Mouse (Mus musculus): ENCODE measurements around the gene Camp. TPM values are rescaled to one million over a fixed set of nuclear protein-coding genes. Genes with fewer than 3 reads are reported as not detected.
"Not testable (repeated sequence)": the region's sequence is repeated elsewhere in the genome, so short reads cannot be mapped to it uniquely, and the experiment has no call there.

Gene Camp
- polyA plus RNA-seq, 1 experiment from 2014 or later: not detected

DNA sequence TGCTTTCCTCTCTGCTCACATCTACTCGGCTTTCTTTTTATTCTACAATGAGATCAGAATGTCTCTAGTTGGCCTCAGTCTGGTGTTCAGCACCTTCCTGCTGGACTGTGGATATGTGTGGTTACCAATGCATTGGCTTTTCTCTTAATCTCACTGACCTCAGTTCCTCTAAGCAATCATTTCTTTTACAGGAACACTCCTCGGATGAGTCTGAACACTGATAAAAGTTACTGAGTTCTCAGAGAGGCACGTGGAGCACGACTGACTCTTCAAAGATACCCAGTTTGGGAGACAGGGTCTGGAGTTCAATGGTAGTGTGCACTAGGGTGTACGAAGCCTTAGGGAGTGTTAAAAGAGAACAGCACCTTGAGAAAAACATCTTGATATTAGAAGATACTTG lies 23.2 kb downstream of the Camp start:
- DNase-seq (ENCODE audit: low spot score): no peak
- H3K9me3 ChIP-seq: no peaks in the 10 kb centered on the region
- H3K4me1 ChIP-seq: no peaks in the 10 kb centered on the region
- no peaks in the 10 kb centered on the region for H3K27me3 ChIP-seq (ENCODE audit: insufficient read depth, poor library complexity, severe bottlenecking)
- no peak overlapping the region for H3K4me3 ChIP-seq
- H3K27ac ChIP-seq: no peak overlapping the region
- H3K36me3 ChIP-seq: peaks cover 15% of the 10 kb centered on the region
- WGBS: 51% methylated on average over 5 of the region's 5 CpGs

DNA sequence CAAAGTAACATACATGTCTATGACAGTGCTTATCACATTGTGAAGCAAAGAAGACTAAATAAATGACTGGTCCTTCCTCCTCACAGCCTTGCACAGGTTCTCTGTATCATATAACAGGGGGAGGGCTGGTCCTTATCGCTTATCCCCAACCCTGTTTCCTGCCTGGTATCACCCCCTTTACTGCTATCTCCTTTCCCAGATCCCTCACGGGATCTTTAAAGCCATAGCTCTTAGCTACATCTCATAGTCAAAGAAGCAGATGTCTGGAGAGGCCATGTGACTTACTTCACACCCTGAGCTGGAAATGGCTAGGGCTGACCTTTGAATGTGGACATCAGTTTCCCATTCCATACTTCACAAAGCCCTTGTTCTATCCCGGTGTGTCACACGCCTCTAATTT lies 23.7 kb downstream of the Camp start:
- no peaks in the 10 kb centered on the region for H3K9me3 ChIP-seq
- H3K27me3 ChIP-seq (ENCODE audit: insufficient read depth, poor library complexity, severe bottlenecking): no peaks in the 10 kb centered on the region
- H3K36me3 ChIP-seq: peaks cover 11% of the 10 kb centered on the region
- DNase-seq (ENCODE audit: low spot score): no peak
- no peak overlapping the region for H3K4me3 ChIP-seq
- H3K27ac ChIP-seq: no peak overlapping the region
- H3K4me1 ChIP-seq: no peaks in the 10 kb centered on the region
- 41% methylated on average over 4 of the region's 4 CpGs for WGBS

DNA sequence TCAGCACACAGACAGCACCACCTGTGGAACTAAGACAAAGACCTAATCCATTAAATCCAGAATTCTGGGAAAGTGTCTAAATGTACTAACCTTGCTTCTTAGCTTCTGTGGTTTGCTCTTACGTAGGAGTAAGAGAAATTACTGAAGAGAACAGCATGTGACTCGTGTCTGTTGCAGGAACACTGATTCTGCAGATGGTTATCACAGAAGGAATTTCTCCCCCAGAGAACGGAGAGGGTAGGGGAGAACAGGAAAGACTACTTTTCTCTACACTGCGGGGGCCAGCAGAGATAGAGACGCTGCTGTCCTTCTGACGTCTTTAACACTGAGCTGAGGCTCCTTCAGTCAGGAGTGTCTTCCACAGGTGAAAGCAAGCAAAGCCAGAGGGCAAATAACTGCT lies 33.1 kb downstream of the Camp start:
- no peaks in the 10 kb centered on the region for H3K9me3 ChIP-seq
- no peaks in the 10 kb centered on the region for H3K36me3 ChIP-seq
- H3K27me3 ChIP-seq (ENCODE audit: insufficient read depth, poor library complexity, severe bottlenecking): no peaks in the 10 kb centered on the region
- no peak overlapping the region for H3K4me3 ChIP-seq
- peaks cover 5% of the 10 kb centered on the region; the same call in 1 of the 2 replicates for H3K4me1 ChIP-seq
- no peak overlapping the region for H3K27ac ChIP-seq
- no peak for DNase-seq (ENCODE audit: low spot score)
- 34% methylated on average over 6 of the region's 6 CpGs for WGBS

DNA sequence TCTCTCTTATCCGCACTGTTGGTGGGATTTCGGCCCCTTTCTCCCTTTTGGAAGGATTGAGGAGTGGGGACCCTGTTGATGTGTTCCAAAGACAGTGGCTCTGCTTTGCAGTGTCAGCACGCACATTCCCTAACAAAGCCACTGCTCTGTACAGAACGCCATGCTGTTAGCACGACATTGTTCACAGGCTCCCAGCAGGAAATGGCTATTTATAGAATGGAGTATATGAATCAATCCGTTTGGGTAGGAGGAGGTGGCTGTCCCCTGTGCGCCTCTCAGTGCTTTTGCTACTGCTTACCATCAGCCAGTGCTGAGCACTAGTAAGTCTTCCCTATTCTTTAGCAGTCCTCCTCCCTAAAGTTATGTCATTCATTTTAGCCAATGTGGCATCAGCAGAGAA lies 36.0 kb downstream of the Camp start:
- no peaks in the 10 kb centered on the region for H3K36me3 ChIP-seq
- DNase-seq (ENCODE audit: low spot score): no peak
- H3K9me3 ChIP-seq: no peaks in the 10 kb centered on the region
- H3K4me3 ChIP-seq: no peak overlapping the region
- no peaks in the 10 kb centered on the region for H3K27me3 ChIP-seq (ENCODE audit: insufficient read depth, poor library complexity, severe bottlenecking)
- 42% methylated on average over 7 of the region's 7 CpGs for WGBS
- H3K4me1 ChIP-seq: peaks cover 5% of the 10 kb centered on the region; the same call in 1 of the 2 replicates
- H3K27ac ChIP-seq: peak overlapping the region; percentile 30; the same call in 1 of the 2 replicates

DNA sequence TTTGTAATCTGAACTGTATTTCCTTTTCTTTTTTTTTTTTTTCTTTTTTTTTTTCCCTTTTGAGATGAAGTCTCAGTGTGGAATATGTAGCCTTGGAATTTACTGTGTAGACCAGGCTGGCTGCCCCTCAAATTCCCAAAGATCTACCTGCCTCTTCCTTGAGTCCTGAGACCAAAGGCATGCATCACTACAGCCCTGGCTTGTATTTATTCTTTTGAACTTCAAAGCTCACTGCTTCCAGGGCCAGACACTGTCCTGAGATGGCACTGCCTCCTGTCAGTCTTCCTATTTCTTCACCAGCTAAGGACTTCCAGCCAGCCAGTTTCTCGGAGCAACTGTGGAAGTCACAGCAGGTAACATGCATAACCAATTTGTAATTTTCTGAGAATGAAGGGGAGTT lies 37.4 kb downstream of the Camp start, which contains the start of gene Spink8:
Gene Spink8 (plus strand): TSS at position 301 of the 400 bp plus-strand sequence.
- Histone ChIP-seq H3K9me3 (no peaks in the 10 kb centered on the region), H3K36me3 (no peaks in the 10 kb centered on the region), H3K4me3 (no peak within 1 kb of the TSS), H3K27me3 (ENCODE audit: insufficient read depth, poor library complexity, severe bottlenecking) (no peaks in the 10 kb centered on the region), H3K27ac (no peak within 1 kb of the TSS; the same call in 1 of the 2 replicates), H3K4me1 (peaks cover 5% of the 10 kb centered on the region; the same call in 1 of the 2 replicates)
- WGBS: 56% methylated on average over 1 of the region's 1 CpGs
- no peak for DNase-seq (ENCODE audit: low spot score)

DNA sequence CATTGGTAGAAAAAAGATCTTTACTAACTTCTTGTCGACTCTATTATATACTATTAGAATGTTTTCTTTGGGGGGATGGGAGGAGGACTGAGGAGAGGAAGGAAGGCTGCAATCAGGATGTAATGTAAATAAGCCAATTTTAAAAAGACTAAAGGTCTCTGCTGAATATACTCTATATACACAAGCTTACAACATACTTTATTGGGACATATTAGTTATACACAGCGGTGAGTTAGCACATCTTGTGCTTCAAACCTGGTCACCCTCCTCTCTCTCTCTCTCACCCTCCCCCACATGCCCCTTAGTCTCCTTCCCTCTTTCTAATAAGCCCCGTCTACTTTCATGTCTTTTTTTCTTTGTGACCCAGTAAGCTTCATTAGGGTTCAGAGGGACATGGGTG lies 41.5 kb downstream of the Camp start:
- DNase-seq (ENCODE audit: low spot score): no peak
- no peak overlapping the region for H3K27ac ChIP-seq
- no peak overlapping the region for H3K4me3 ChIP-seq
- H3K4me1 ChIP-seq: no peaks in the 10 kb centered on the region
- H3K36me3 ChIP-seq: no peaks in the 10 kb centered on the region
- H3K27me3 ChIP-seq (ENCODE audit: insufficient read depth, poor library complexity, severe bottlenecking): no peaks in the 10 kb centered on the region
- no peaks in the 10 kb centered on the region for H3K9me3 ChIP-seq
- 48% methylated on average over 3 of the region's 3 CpGs for WGBS

DNA sequence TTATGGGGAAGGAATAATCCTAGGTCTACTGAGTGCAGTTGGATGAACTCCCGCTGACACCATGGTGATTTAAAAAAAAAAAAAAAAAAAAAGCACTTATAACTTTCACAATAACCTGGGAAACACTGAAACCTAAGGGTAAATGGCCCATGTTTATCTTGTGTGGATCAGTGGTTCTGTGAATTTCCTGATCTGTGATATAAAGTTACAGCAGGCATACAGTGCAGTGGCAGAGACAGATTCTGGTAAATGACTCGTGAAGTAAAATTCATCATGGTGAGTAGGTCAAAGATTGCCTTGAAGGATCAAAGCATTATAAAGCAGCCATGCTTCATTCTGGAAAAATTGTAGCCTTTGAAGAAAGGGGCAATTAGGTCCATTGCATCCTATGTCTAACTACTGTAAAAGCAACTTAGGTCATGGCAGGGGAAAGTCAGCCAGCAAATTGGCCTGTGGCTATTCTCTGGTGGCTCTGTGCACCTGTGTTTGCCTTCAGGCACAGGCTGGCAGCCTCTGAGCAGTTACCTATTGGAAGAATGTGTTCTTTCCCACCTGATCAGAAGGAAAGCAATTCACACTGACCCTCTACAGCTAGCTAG lies 42.6 kb downstream of the Camp start:
- no peak for DNase-seq (ENCODE audit: low spot score)
- no peaks in the 10 kb centered on the region for H3K36me3 ChIP-seq
- no peak overlapping the region for H3K4me3 ChIP-seq
- no peaks in the 10 kb centered on the region for H3K27me3 ChIP-seq (ENCODE audit: insufficient read depth, poor library complexity, severe bottlenecking)
- 73% methylated on average over 2 of the region's 2 CpGs for WGBS
- no peaks in the 10 kb centered on the region for H3K4me1 ChIP-seq
- no peaks in the 10 kb centered on the region for H3K9me3 ChIP-seq
- no peak overlapping the region for H3K27ac ChIP-seq

DNA sequence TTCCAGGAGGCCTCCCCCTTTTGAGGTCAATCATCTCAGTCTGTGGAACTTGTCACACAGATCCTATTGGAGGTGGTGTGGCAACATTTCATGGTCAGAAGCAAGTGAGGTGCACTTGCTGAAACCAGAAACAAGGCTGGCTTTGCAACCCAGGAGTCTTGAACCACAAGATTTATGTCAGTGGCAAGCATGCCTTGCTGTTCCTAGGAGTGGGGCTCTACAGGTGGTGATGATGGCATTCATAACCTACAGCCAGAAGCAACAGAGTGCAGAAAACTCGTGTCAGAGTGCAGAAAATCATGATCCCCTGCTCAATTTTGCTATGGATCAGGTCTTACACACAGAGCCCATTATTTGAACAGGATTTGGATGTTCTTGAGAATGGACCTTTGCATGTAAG lies 43.2 kb downstream of the Camp start:
- no peak overlapping the region for H3K4me3 ChIP-seq
- 39% methylated on average over 1 of the region's 1 CpGs for WGBS

DNA sequence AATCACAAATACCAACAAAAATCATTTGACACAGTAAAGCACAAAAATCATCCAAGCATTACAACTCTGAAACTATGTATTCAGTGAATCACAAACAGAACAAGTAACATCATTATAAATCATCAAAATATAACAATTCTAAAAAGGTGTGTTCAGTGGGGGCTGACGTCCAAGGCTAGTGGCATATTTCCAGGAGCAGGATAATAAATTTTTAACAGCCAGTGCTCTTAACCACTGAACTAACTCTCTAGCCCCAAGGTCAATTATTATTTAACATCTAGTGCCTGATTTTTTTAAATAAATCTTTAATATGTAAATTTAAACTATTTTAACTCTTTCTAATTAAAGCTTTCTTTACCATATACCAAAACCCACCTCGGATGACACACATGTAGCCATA lies 43.8 kb downstream of the Camp start:
- H3K27ac ChIP-seq; H3K36me3 ChIP-seq; H3K27me3 ChIP-seq (ENCODE audit: insufficient read depth, poor library complexity, severe bottlenecking); DNase-seq (ENCODE audit: low spot score); H3K4me3 ChIP-seq; H3K9me3 ChIP-seq; H3K4me1 ChIP-seq: not testable (repeated sequence)
- WGBS: 76% methylated on average over 2 of the region's 2 CpGs

More for the DNA sequence above, 43.2 kb downstream of the Camp start:
- no peak for DNase-seq (ENCODE audit: low spot score)
- no peaks in the 10 kb centered on the region for H3K4me1 ChIP-seq
- no peaks in the 10 kb centered on the region for H3K36me3 ChIP-seq
- H3K9me3 ChIP-seq: no peaks in the 10 kb centered on the region
- H3K27ac ChIP-seq: no peak overlapping the region
- no peaks in the 10 kb centered on the region for H3K27me3 ChIP-seq (ENCODE audit: insufficient read depth, poor library complexity, severe bottlenecking)

DNA sequence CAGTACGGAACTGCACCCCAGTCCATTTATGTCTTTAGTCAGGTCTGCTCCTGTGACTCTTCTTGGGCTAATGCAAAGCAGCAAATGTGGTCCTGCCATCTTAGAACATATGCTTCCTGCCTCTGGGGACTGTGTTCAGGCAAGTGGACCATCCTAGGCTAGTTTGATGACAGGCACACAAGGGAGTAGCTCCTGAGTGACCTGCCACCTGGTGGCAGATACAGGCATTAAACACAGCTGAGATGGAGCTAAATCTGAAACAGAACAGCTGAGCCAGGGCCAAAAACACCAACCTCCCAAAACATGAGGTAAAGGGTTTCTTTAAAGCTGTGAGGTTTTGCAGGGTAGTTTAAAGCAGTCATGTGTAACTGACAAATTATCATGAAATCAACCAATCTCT lies 51.4 kb downstream of the Camp start:
- H3K27ac ChIP-seq: no peak overlapping the region
- no peaks in the 10 kb centered on the region for H3K27me3 ChIP-seq (ENCODE audit: insufficient read depth, poor library complexity, severe bottlenecking)
- H3K4me3 ChIP-seq: no peak overlapping the region
- H3K36me3 ChIP-seq: no peaks in the 10 kb centered on the region
- H3K4me1 ChIP-seq: no peaks in the 10 kb centered on the region
- H3K9me3 ChIP-seq: no peaks in the 10 kb centered on the region
- WGBS: 81% methylated on average over 1 of the region's 1 CpGs
- DNase-seq (ENCODE audit: low spot score): no peak

Small RNA genes within 50 kb of the gene (microRNA-seq; reads per million reads assigned to microRNA genes)
- gene Mir7089: 1.5 reads per million

Other genes starting within 250 kb of the Camp start
- gene Fbxw24, start 223.6 kb downstream of the Camp start, polyA plus RNA-seq (2016; fragmentation: Nextera tagmentation; extraction: Ambion mirVana): not detected in 2 replicates
- gene Fbxw25, start 185.0 kb downstream of the Camp start, polyA plus RNA-seq (2016; fragmentation: Nextera tagmentation; extraction: Ambion mirVana): not detected in 2 replicates
- not detected in 2 replicates for gene Fbxw18, start 146.9 kb downstream of the Camp start, polyA plus RNA-seq (2016; fragmentation: Nextera tagmentation; extraction: Ambion mirVana)
- not detected in 2 replicates for gene Fbxw26, start 103.5 kb downstream of the Camp start, polyA plus RNA-seq (2016; fragmentation: Nextera tagmentation; extraction: Ambion mirVana)
- gene Fbxw27, start 58.9 kb downstream of the Camp start, polyA plus RNA-seq (2016; fragmentation: Nextera tagmentation; extraction: Ambion mirVana): not detected in 2 replicates
- gene Spink8, start 37.3 kb downstream of the Camp start, polyA plus RNA-seq (2016; fragmentation: Nextera tagmentation; extraction: Ambion mirVana): not detected in 2 replicates
- 84.4 and 93.4 TPM in 2 replicates for gene Nme6, start 16.9 kb downstream of the Camp start, polyA plus RNA-seq (2016; fragmentation: Nextera tagmentation; extraction: Ambion mirVana)
- gene Cdc25a, start 26.0 kb upstream of the Camp start, polyA plus RNA-seq (2016; fragmentation: Nextera tagmentation; extraction: Ambion mirVana): 24.5 and 37.8 TPM in 2 replicates
- 69.1 and 88.4 TPM in 2 replicates for gene Map4, start 81.8 kb upstream of the Camp start, polyA plus RNA-seq (2016; fragmentation: Nextera tagmentation; extraction: Ambion mirVana)